Mouse (Mus musculus) right cerebral cortex, adult 2 months (tissue): ENCODE measurements around the gene Gm15737.

Source experiments
- DNase-seq, 2 experiments: peaks; one replicate each; pipeline ENCODE4 v3.0.0; 2021 to 2022; ENCODE audit warnings: low spot score in 2 of 2

Gene Gm15737

DNA sequence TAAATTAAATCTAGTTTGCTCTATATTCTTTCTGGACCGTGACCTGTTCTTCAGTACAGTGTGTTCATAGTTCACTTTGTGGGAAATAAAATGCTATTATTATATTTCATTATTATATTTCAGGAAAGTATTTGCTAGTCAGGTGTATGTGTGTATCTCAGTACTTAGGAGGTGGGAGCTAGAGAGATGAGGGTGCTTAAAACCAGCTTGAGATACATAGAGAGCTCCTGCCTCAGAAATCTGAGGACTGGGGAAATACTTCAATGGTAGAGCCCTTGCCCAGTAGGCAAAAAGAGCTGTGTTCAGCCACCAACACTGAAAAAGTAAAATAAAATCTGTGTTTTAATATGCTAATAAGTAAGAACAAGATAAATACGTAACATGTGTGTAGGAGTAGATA lies 6.2 kb downstream of the Gm15737 start:
- DNase-seq: no peak

GRCm38 (mm10) chr6:92876121-92876520 lies 7.0 kb downstream of the Gm15737 start:
- DNase-seq: no peak

DNA sequence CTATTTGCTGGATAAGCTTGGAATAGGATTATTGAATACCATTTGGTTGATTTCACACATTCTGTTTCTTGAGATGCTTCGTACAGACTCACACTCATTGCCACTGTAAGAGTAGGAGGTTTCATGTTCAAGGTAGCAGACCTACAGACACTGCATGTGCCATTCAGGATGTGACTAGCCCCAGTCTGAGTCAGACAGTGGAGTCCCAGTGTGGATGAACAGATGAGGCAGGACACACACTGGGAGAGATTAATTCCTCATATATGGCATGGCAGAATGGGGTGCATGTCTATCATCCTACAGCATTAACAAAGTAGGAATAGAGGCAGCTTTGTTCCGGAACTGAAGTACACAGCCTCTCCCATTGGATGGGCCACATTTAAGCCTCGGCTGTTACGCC lies 8.1 kb downstream of the Gm15737 start:
- no peak for DNase-seq

- DNase-seq: no peak
Observed at GRCm38 (mm10) chr6:92878771-92879170, 9.6 kb downstream of the Gm15737 start.

DNA sequence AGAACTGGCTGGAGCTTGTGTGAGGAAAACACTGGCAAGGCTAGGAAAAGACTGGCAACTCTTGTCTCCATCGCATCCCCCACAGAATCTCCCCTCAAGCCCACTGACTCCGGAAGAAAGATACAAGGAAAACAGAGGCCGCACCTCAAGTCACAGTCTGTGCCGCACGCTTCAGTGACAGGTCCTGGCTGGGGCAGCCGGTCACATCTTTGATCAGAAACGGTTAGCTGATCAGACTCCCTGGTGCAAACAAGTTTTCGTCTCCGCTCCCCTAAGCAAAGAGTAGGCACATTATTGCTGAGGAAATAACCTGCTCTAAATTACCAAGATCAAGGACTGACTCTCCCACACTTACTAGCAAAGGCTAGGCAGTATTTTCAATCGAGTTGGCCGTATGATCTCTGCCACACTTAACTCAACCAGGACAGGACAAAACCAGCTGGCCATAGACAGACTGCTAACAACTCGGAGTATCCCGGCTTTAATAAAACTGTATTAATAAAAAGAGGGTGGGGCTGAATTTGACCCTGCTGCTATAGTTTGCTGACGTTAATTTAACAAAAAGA lies 10.6 kb downstream of the Gm15737 start:
- DNase-seq: no peak

DNA sequence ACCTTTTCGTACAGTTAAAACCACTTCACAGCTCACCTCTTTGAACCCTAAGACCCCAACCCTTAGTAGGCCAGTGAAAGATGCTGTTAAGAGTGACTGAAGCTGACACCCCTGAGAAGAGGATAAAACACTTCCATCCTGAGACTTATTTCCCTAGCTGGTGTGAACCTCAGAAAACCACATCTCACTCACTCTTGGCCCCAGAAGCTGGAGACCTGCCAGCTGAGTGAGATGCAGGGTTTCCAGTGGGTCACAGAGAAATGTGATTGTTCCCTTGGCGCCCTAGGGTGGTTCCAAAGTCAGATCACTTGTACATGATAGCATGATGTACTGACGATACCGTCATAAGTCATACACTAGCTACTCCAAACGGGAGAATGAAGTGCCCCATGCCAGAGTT lies 13.3 kb downstream of the Gm15737 start:
- DNase-seq: no peak

- no peak for DNase-seq
Observed at GRCm38 (mm10) chr6:92883131-92883900, 14.2 kb downstream of the Gm15737 start.

DNA sequence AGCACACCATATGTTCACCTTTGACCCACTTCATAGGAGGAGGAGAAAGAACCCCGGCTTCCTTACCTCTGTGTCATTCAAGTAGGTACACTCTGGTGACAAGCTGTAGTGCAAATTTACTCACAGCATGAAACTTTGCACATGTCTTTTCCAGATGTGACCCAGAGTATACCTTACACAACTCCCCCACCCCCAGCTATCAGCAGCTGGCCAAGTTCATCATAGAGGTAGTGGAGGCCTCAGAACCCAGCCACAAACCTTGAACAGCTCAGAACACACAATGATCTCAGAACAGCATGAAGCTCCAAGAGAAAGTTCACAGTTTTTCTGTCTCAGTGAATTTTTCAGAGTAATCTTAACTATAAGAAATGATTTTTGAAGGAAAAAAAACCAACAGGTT lies 22.4 kb downstream of the Gm15737 start:
- no peak for DNase-seq

DNA sequence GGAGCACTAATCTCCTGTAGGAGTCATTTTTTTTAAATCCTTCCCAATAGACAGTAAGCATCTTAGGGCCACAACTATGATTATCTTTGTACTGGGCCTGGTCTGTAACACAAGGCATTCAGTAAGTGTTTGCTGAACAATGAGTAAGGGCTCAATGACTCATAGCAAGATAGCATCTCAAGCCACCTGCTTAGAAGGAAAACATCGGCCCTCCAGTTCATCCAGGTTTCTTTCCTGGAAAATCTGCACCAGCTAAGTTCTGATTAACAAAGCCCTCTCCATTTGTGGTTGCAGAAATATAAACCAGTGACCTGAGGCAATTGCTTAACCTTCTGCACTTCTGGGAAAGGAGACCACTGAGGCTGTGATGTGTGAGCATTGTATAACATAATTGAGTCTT lies 34.9 kb downstream of the Gm15737 start:
- no peak for DNase-seq

GRCm38 (mm10) chr6:92904491-92904890 lies 35.3 kb downstream of the Gm15737 start:
- DNase-seq: no peak

- no peak for DNase-seq
Observed at GRCm38 (mm10) chr6:92905922-92906321, 36.8 kb downstream of the Gm15737 start.

- no peak for DNase-seq
Observed at GRCm38 (mm10) chr6:92909361-92909760, 40.2 kb downstream of the Gm15737 start.

GRCm38 (mm10) chr6:92910611-92911010 lies 41.5 kb downstream of the Gm15737 start:
- DNase-seq: no peak

- DNase-seq: no peak
Observed at GRCm38 (mm10) chr6:92920938-92921689, 52.0 kb downstream of the Gm15737 start.

- DNase-seq: no peak
Observed at GRCm38 (mm10) chr6:92921843-92922242, 52.7 kb downstream of the Gm15737 start.

DNA sequence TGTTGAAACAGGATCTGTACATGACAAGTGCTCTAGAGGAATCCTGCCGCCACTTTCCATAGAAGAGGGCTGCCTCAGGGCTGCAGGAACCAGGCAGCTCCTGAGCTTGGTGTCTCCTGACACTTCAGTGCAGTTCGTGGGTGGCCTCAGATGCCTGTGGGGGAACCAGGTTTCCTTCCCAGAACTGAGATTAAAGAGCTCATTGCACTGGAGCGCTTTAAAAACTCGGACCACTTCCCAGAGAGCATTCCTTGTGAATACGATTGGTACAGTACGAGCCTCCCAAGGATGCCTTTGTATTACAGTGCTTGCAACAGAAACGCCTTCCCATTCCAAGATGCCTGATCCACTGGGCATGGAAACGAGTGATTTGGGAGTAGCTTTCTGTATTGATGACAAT lies 55.4 kb downstream of the Gm15737 start:
- no peak for DNase-seq

GRCm38 (mm10) chr6:92928261-92928660 lies 59.1 kb downstream of the Gm15737 start:
- DNase-seq: no peak
